Mouse (Mus musculus) retina, postnatal 7 days (tissue): ENCODE results near the gene Ccdc84.
"Not testable (repeated sequence)": the region's sequence is repeated elsewhere in the genome, so short reads cannot be mapped to it uniquely, and the experiment has no call there.

Experiments
- DNase-seq: peaks from one replicate; pipeline ENCODE4 v3.0.0-alpha.2; 2012; ENCODE audit warnings: low read depth, low spot score

The Ccdc84 gene

GRCm38 (mm10) chr9:44408693-44409092 lies 9.7 kb downstream of the Ccdc84 start:
- DNase-seq: not testable (repeated sequence)

GRCm38 (mm10) chr9:44407752-44408097 lies 10.6 kb downstream of the Ccdc84 start:
- no peak for DNase-seq

GRCm38 (mm10) chr9:44406906-44407751 lies 11.2 kb downstream of the Ccdc84 start, which contains the start of the genes Rps25 and Trappc4:
Gene Rps25 (plus strand): TSS chr9:44407139.
Gene Trappc4 (minus strand): TSS chr9:44407600.
- peak; percentile 95 for DNase-seq

GRCm38 (mm10) chr9:44405011-44405410 lies 13.4 kb downstream of the Ccdc84 start:
- DNase-seq: no peak

DNA sequence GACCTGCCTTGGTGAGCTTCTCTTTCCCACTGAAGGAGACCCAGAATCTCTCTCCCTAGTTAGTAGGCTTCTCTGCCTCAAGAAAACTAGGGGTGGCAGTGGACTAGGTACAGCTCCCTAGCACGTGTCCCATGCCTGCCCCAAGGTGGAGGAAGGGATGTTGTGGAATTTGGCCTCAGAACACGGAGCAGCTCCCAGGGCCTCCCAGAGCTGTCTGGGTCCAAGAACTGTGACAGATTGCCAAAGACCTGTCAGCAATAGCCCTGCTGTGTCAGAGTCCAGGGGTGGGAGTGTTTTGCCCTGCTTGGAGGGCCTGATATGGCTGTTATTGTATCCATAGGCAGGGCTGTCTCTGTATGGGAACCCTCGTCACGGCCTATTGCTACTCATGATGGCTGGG lies 17.3 kb downstream of the Ccdc84 start:
- no peak for DNase-seq

- DNase-seq: no peak
Observed at GRCm38 (mm10) chr9:44399795-44400114, 18.6 kb downstream of the Ccdc84 start.

- DNase-seq: no peak
Observed at GRCm38 (mm10) chr9:44399114-44399794, 19.1 kb downstream of the Ccdc84 start.

GRCm38 (mm10) chr9:44398551-44398950 lies 19.8 kb downstream of the Ccdc84 start:
- DNase-seq: no peak

DNA sequence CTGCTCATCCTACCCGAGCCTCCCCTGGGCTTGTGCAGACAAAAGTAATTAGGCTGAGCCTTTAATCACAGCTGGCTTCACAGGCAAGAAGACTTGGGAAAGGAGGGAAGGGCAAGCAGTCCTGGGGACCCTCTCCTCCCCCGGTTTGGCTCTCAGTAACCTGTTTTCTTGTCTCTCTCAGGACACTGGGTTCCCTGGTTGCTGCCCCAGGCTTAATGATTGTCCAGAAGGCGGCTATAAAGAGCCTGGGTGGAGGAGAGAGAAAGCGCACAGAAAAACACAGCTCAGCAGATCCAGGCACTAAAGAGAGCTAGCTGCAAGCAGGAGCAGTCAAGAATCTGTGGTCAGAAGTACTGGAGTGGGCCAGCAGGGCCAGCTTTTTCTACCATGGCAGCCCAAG lies 20.3 kb downstream of the Ccdc84 start:
- DNase-seq: no peak

- peak; percentile 90 for DNase-seq
Observed at GRCm38 (mm10) chr9:44396684-44397411, 21.5 kb downstream of the Ccdc84 start, which contains the start of gene Slc37a4. Gene Slc37a4 (plus strand): TSS chr9:44396852.

- peak; percentile 68 for DNase-seq
Observed at GRCm38 (mm10) chr9:44391466-44391865, 26.9 kb downstream of the Ccdc84 start.

- no peak for DNase-seq
Observed at GRCm38 (mm10) chr9:44389273-44389672, 29.1 kb downstream of the Ccdc84 start.

- no peak for DNase-seq
Observed at GRCm38 (mm10) chr9:44387221-44387620, 31.1 kb downstream of the Ccdc84 start.

GRCm38 (mm10) chr9:44384596-44384995 lies 33.8 kb downstream of the Ccdc84 start:
- no peak for DNase-seq

DNA sequence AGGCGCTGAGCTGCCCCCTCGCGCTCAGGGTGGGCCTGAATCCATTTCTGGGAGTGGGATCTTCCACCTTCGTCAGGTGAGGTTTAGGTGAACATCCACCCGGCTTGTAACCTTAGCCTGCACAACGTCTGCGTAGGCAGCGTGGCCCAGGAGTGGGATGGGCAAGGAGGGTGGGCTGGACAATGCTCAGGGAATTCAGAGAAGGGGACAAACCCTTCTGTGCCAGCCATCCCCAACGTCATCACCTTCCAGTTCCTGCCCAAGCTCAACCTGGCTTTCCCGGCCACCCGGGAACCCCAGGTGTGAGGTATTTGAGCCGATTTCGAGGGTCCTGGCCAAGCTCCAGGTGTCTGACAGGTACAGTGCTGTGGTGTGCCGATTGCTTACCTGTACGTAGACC lies 38.5 kb downstream of the Ccdc84 start:
- DNase-seq: no peak

GRCm38 (mm10) chr9:44379054-44379834 lies 39.1 kb downstream of the Ccdc84 start, which contains the start of gene Hyou1:
Gene Hyou1 (plus strand): TSS chr9:44379490.
- DNase-seq: peak; percentile 96

- no peak for DNase-seq
Observed at GRCm38 (mm10) chr9:44378153-44378730, 40.1 kb downstream of the Ccdc84 start.

GRCm38 (mm10) chr9:44377335-44377734 lies 41.0 kb downstream of the Ccdc84 start:
- DNase-seq: not testable (repeated sequence)

- DNase-seq: no peak
Observed at GRCm38 (mm10) chr9:44376141-44376540, 42.2 kb downstream of the Ccdc84 start.

GRCm38 (mm10) chr9:44373386-44373785 lies 45.0 kb downstream of the Ccdc84 start:
- no peak for DNase-seq

- no peak for DNase-seq
Observed at GRCm38 (mm10) chr9:44364480-44364879, 53.9 kb downstream of the Ccdc84 start.
